Mouse (Mus musculus) MN1 (cell line): Measurements from ENCODE around the gene Syt8.

Experiments used
- DNase-seq: peaks from one replicate; pipeline ENCODE4 v3.0.0-alpha.2; 2016; ENCODE audit warnings: low spot score

Gene Syt8

GRCm38 (mm10) chr7:142408686-142409085, 26.0 kb upstream of the Syt8 start:
- DNase-seq, result no peak

GRCm38 (mm10) chr7:142409603-142410002, 25.0 kb upstream of the Syt8 start:
- no peak for DNase-seq

- DNase-seq, result no peak
Observed at GRCm38 (mm10) chr7:142413285-142413684, 21.4 kb upstream of the Syt8 start.

GRCm38 (mm10) chr7:142415314-142415713, 19.3 kb upstream of the Syt8 start:
- no peak for DNase-seq

DNA sequence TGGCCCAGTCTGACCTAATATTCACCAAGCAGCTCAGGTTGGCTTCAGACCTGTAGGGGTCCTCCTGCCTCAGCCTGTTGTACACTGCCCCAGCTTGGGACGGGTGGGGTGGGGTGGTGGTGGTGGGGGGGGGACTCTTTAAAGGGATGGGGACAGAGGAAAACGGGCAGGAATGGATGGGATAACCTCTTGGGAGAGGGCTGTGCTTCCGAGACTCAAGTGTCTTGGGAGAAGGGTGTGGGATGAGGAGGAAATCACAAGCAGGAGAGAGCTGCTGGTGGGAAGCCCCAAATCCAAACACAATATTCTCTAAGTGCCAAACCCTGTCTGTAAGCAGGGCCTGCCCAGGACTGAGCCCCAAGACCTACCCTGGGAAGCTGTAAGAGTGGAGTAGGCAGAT, 18.4 kb upstream of the Syt8 start:
- no peak for DNase-seq

DNA sequence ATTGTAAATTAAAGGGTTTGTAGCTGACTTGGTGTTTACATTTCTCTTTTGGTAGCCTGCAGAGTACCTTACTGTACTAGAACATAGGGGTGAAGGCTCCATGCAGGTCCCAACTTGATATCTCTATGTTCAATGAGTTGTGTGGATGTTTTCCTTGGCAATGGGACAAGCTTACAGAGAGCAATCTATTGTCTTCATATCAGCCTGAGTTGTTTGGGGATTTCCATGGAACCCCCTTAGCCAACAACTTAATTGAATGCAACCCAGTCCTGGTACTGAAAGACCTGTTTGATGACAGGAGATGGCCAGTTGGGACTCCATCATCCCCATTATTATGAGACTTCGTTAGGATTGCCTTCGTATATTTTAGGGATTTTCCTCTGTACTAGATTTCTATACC, 16.6 kb upstream of the Syt8 start:
- no peak for DNase-seq

DNA sequence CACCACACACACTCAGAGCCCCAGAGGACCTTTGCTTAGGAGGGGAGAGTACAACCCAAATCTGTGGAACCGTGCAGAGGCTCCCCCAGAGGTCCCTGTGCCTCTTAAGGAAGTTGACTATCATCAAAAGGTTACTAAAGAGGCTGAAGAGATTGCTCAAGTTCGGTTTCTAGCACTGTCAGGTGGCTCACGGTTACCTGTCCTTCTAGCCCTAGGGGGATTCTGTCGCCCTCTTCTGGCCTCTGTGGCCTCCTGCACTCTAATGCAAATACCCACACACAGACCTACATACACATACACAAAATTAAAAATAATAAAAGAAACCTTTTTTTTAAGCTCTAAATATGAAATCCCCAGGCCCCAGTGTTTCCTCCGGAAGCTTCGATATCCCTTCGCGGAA, 16.0 kb upstream of the Syt8 start:
- DNase-seq, result no peak

DNA sequence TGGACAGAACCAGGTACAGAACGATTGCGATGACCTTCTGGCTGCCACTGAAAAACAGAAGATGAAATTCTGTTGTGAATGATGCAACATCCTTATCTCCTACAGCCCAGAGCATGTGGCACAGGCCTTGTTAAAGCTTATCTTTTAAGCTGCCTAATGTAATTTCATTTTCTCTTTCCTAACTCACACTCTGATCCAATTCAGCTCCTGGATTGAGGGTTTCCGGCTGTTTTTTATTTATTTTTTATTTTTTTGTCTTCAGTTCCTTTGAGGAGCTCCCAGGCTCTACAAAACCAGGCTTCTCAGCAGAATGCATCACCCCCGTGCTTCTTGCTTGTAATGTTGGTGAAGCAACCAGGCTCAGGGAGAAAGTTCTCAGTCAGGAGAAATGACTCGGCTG, 14.8 kb upstream of the Syt8 start:
- DNase-seq, result peak; percentile 71

DNA sequence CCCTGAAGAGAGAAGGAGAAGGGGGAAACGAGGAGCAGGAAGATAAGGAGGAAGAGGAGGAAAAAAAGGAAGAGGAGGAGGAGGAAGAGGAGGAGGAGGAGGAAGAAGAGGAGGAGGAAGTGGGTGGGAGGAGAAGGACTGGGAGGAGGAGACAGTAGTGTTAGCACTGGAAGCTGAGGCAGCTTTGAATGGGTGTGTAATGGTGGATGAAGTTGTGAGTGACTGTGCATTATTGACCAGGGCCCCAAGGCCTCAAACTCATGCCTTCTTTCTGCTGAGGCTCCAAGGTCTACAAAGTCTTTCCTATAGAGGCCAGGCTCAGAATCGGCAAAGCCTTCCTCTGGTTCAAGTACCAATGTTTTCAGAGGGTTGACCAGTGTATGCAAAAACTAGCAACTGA, 12.8 kb upstream of the Syt8 start:
- DNase-seq, result no peak

DNA sequence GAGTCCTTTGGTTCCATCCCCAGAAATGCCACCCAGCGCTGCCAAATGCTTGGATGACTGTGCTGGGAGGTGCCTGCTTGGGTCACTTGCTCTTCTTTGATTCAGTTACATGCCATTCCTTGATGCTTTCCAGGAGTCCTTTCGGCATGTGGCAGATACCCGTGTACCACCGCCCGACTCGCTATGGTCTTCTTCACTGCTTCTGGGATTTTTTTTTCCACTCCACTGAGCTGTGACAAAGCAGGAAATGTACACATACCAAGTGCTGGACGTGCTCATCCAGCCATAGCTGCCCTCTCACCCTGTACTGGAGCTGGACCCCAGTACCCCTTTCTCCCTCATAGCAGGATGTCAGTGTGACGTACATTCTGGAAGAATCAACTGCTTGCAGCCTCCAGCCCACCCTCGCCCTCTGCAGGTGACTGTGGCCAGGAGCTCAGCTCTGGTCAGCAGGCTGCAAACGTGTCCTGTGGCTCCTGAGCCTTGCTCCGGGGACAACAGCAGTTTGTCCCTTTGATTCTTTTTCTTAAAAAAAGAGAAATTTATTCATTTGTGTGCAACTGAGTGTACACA, 8.9 kb upstream of the Syt8 start:
- peak; percentile 56 for DNase-seq

DNA sequence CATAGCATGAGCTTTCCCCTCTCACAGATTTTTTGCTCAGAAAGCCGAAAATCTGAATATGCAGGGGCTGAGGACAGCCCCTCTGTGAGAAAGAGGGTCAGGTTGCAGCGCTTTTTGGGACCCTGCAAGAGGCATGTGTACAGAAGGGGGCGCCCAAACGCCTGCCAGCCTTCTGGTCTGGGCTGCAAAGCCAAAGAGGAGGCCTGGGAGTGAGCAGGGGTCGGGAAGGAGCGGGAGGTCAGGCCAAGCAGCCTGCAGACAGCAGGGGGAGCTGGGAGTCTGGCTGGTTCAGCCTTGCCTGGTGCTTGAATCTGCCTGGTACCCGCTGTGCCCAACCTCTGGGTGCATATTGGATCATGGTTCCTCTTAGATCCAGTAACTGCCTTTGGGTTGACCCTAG, 6.4 kb upstream of the Syt8 start:
- peak; percentile 47 for DNase-seq

- DNase-seq, result no peak
Observed at GRCm38 (mm10) chr7:142430160-142430678, 4.4 kb upstream of the Syt8 start.

GRCm38 (mm10) chr7:142431106-142431505, 3.5 kb upstream of the Syt8 start:
- DNase-seq, result no peak

DNA sequence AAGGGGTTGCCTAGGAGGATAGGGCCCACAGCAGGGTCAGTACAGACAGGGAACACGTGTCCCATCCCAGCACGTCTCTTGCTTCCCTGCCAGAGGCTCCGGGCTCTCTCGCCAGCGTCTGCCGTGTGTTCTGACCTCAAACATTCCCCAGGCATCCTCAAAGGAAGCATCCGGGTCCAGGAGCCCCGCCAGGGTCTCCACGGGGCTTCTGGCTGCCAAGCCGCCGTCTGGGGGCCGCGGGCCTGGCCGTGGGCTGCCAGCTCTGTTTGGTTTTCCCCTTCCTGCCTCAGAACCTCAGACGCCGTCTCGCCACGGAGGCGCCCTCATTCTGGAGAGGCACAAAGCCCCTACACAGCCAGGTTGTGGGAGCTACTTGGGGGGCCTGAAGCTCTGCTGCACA, 1.0 kb upstream of the Syt8 start:
- DNase-seq, result no peak

GRCm38 (mm10) chr7:142435524-142435923, 874 bp downstream of the Syt8 start:
- peak; percentile 77 for DNase-seq

DNA sequence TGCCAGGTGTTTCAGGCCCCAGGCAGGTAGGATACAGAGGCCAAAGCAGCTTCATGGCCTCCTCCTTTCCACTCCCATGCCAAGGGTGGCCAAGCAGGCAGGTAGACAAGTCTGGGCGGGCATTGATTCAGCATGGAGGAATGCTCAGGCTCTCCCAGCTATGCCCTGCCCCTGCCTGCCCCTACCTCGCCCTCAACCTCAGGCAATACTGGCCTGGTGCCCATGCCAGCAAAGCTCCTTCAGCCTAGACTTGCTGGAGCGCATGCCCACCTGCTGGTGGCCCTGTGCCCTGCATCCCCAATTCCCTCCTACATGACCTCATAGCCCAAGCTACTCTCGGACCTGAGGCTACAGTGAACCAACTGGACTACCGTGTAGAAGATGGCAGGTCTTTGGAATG, 2.7 kb downstream of the Syt8 start:
- peak; percentile 32 for DNase-seq

GRCm38 (mm10) chr7:142439966-142440365, 5.3 kb downstream of the Syt8 start:
- no peak for DNase-seq

GRCm38 (mm10) chr7:142440657-142441114, 6.0 kb downstream of the Syt8 start:
- peak; percentile 51 for DNase-seq

DNA sequence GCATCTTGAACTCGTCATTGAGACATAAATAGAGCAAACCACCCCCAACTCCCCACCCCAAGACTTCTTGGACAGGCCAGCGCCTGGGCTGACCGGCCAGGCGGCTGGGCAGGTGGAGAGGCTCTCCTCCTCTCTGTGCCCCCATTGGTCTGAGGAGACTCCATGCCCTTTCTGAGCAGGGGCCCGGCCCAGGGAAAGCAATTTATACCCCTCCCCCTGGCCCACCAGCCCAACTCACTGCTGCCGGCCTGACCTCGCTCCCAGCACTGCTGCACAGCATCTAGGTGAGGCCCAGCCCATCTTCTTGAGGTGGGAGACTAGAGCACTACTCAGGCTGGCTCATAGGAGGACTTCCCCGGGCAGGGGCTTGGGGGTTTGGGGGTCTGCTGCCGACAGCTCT, 6.9 kb downstream of the Syt8 start, which contains the start of gene Tnni2:
Tnni2 (plus strand) TSS at position 224 of the 400 bp plus-strand sequence.
- no peak for DNase-seq

DNA sequence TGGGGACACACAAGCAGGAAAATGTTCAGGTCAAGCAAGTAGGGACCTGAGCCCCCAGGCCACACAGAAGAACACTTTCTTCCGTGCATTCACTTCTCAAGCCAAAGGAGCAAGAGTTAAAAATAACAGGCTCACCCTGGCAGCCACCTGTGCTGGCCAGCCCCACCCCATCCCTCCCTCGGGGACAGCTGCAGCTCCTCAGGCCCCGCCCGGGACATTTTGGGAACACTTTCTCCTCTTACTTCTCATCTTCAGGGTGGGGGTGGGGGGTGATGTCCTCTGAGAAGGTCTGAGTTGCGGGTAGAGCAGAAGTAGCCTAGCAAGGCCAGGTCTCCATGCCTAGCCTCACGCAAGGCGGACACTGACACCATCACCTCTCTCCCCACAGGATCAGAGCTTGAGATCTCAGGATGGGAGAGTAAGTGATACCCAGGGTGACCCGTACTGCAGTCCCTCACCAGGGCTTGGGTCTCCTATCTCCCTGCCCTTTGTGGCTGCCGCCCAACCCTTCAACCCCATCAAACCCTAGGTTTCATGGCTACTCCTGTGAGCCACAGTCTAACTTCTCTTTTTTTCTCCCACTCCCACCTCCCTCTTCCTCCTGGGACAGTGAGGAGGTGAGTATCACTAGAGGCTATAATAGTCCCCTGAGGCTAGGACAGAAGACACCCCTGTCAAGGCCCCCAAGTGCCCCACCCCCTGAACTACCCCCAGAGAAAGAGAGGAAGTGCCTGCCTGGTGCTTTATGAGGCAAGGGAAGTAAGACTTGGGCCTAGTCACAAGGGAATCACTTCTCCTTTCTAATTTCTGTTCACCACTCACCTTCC, 7.6 kb downstream of the Syt8 start:
- no peak for DNase-seq

DNA sequence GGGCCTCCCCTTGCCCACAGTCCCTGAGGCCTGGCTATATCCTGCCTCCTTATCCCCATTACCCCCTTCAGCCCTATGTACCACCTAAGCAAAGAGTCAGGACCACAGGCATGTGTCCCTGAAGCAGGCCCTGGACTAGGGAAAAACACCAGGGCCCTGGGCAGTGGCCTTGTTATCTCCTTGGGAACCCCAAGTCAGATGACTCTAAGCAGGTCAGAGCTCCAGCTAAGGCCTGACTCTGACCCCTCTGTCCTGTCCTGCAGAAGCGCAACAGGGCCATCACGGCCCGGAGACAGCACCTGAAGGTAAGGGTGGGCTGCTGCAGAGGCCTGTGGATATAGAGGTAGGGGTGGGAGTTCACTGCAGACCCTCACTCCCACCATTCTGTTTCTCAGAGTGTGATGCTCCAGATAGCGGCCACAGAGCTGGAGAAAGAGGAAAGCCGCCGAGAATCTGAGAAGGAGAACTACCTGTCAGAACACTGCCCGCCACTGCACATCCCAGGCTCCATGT, 8.3 kb downstream of the Syt8 start:
- DNase-seq, result no peak

DNA sequence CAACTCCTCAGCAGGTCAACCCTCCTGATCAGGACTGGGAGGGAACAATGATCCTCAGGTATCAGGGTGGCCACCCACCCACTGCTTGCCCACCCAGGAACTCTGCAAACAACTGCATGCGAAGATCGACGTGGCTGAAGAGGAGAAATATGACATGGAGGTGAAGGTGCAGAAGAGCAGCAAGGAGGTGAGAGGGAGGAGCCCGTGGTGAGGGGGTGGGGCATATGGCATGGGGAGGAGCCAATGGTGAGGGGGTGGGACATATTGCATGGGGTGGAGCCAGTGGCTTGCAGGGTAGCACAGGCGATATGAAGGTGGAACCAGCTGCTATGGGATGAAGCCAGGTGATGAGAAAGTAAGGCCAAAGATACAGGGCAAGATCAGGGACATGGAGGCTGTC, 8.8 kb downstream of the Syt8 start:
- DNase-seq, result no peak

DNA sequence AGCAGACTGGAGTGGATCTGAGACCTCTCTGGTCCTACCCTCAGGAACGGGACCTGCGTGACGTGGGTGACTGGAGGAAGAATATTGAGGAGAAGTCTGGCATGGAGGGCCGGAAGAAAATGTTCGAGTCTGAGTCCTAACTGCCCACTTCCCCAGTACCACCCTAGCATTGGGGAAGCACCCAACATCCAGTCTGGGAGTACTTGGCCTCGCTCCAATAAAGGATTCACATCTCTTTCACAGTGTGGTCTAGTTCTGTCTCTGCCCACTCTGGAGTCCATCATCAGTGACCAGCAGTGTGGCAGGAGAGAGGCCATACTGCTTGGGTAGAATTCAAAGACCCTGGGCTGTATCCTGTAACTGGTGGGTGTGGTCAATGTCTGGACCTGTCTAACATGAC, 9.5 kb downstream of the Syt8 start:
- DNase-seq, result no peak
